7 mouse cellular contexts compared by ENCODE assay signal in genomic region chr3:84220326-84220725, GRCm38 (mm10). TPM values are rescaled to one million over a fixed set of nuclear protein-coding genes. Genes with fewer than 3 reads are reported as not detected.
A peak's percentile ranks its signal among the peaks of the same experiment; 100 is the strongest.
DNase-seq lines count a peak whose midpoint lies in the region; ATAC-seq and TF ChIP-seq lines count a peak whose summit lies in the region.

No protein-coding gene starts in this region.

- no peak for DNase-seq in lung, postnatal 0 days (ENCODE audit: low spot score)
- DNase-seq in lung, postnatal 10 days, result no peak
- DNase-seq in forebrain, embryonic 11.5 days (ENCODE audit: low spot score), result no peak
- no peak for DNase-seq in gastrocnemius, adult 18-20 months (ENCODE audit: low spot score)
- no peak for DNase-seq in T-cell, adult 2 months (ENCODE audit: low spot score)

- H3K9me3 ChIP-seq in lung, postnatal 0 days (ENCODE audit: low read length), result no peaks in the 10 kb centered on the region
- H3K9me3 ChIP-seq in forebrain, embryonic 11.5 days (ENCODE audit: control insufficient read depth, low read length), result no peaks in the 10 kb centered on the region
- H3K9me3 ChIP-seq in limb, embryonic 12.5 days, result no peaks in the 10 kb centered on the region
- no peaks in the 10 kb centered on the region for H3K9me3 ChIP-seq in stomach, embryonic 14.5 days (ENCODE audit: control insufficient read depth, low read depth, low read length)

- H3K4me2 ChIP-seq in lung, postnatal 0 days (replicated peaks; ENCODE audit: low read depth, low read length), result peak overlapping the region; percentile 41
- H3K4me2 ChIP-seq in forebrain, embryonic 11.5 days (ENCODE audit: low read depth, low read length, severe bottlenecking), result peak overlapping the region; percentile 77
- peak overlapping the region; percentile 87 for H3K4me2 ChIP-seq in limb, embryonic 12.5 days
- peak overlapping the region; percentile 74 for H3K4me2 ChIP-seq in stomach, embryonic 14.5 days (replicated peaks; ENCODE audit: low read depth, low read length)

- H3K4me1 ChIP-seq in lung, postnatal 0 days (ENCODE audit: insufficient read depth, low read depth, low read length), result no peaks in the 10 kb centered on the region
- peaks cover 13% of the 10 kb centered on the region for H3K4me1 ChIP-seq in forebrain, embryonic 11.5 days (replicated peaks; ENCODE audit: control insufficient read depth, insufficient read depth, low read length)
- H3K4me1 ChIP-seq in limb, embryonic 12.5 days (replicated peaks), result peaks cover 16% of the 10 kb centered on the region
- peaks cover 15% of the 10 kb centered on the region; the same call in 1 of the 2 replicates for H3K4me1 ChIP-seq in stomach, embryonic 14.5 days (ENCODE audit: control insufficient read depth, insufficient read depth, low read length)

- H3K27me3 ChIP-seq in lung, postnatal 0 days (replicated peaks; ENCODE audit: insufficient read depth, low read length), result no peaks in the 10 kb centered on the region
- no peaks in the 10 kb centered on the region for H3K27me3 ChIP-seq in forebrain, embryonic 11.5 days (ENCODE audit: control insufficient read depth, insufficient read depth, low read length)
- H3K27me3 ChIP-seq in limb, embryonic 12.5 days, result no peaks in the 10 kb centered on the region
- H3K27me3 ChIP-seq in stomach, embryonic 14.5 days (ENCODE audit: control insufficient read depth, insufficient read depth, low read length), result no peaks in the 10 kb centered on the region

- no peaks in the 10 kb centered on the region for H3K36me3 ChIP-seq in lung, postnatal 0 days (ENCODE audit: insufficient read depth, low read length)
- no peaks in the 10 kb centered on the region for H3K36me3 ChIP-seq in forebrain, embryonic 11.5 days (ENCODE audit: control insufficient read depth, insufficient read depth, low read length)
- no peaks in the 10 kb centered on the region for H3K36me3 ChIP-seq in limb, embryonic 12.5 days
- H3K36me3 ChIP-seq in stomach, embryonic 14.5 days (ENCODE audit: control insufficient read depth, insufficient read depth, low read length), result no peaks in the 10 kb centered on the region

- H3K27ac ChIP-seq in lung, postnatal 0 days (ENCODE audit: low read length), result no peak overlapping the region
- H3K27ac ChIP-seq in forebrain, embryonic 11.5 days (ENCODE audit: low read depth, low read length), result peak overlapping the region; percentile 65
- H3K27ac ChIP-seq in limb, embryonic 12.5 days, result no peak overlapping the region
- no peak overlapping the region for H3K27ac ChIP-seq in stomach, embryonic 14.5 days (ENCODE audit: low read length)

- no peak for TF ChIP-seq CTCF in lung, postnatal 0 days (IDR thresholded peaks at IDR 0.05)

- peak overlapping the region; percentile 4; the same call in 1 of the 2 replicates for H3K4me3 ChIP-seq in lung, postnatal 0 days (ENCODE audit: low read depth, low read length)
- peak overlapping the region; percentile 49 for H3K4me3 ChIP-seq in forebrain, embryonic 11.5 days (ENCODE audit: low read depth, low read length)
- peak overlapping the region; percentile 46 for H3K4me3 ChIP-seq in limb, embryonic 12.5 days (replicated peaks)
- H3K4me3 ChIP-seq in stomach, embryonic 14.5 days (ENCODE audit: low read depth, low read length), result peak overlapping the region; percentile 36

- no peak overlapping the region for H3K9ac ChIP-seq in lung, postnatal 0 days (replicated peaks; ENCODE audit: low read depth)
- peak overlapping the region; percentile 65 for H3K9ac ChIP-seq in forebrain, embryonic 11.5 days (ENCODE audit: low read length)
- H3K9ac ChIP-seq in limb, embryonic 12.5 days (replicated peaks), result peak overlapping the region; percentile 62
- H3K9ac ChIP-seq in stomach, embryonic 14.5 days (replicated peaks; ENCODE audit: low read depth, low read length), result peak overlapping the region; percentile 34

- no peak for ATAC-seq in lung, postnatal 0 days
- ATAC-seq in forebrain, embryonic 11.5 days (replicated peaks; ENCODE audit: low FRiP score), result peak; percentile 37
- no peak for ATAC-seq in limb, embryonic 12.5 days (ENCODE audit: insufficient number of reproducible peaks, insufficient read depth, low FRiP score, low TSS enrichment, low read depth)
- ATAC-seq in stomach, embryonic 14.5 days (ENCODE audit: insufficient number of reproducible peaks, insufficient read depth, low FRiP score, low read depth), result no peak

- WGBS in lung, postnatal 0 days, result 5% methylated on average over 9 of the region's 9 CpGs
- WGBS in forebrain, embryonic 11.5 days, result 0% methylated on average over 9 of the region's 9 CpGs
- under 1% methylated on average over 9 of the region's 9 CpGs for WGBS in limb, embryonic 12.5 days
- under 1% methylated on average over 9 of the region's 9 CpGs for WGBS in stomach, embryonic 14.5 days

- no peak for TF ChIP-seq EP300 in lung, postnatal 0 days (IDR thresholded peaks at IDR 0.05)

RNA-seq across cellular contexts. Expression of gene Gm6525, which starts 46.4 kb away (rescaled TPM):
- 0.57 and 0.75 TPM in 2 replicates for polyA plus RNA-seq in lung, postnatal 0 days (2015; fragmentation: Nextera tagmentation; extraction: Ambion mirVana)
- polyA plus RNA-seq in forebrain, embryonic 11.5 days (2014; fragmentation: Nextera tagmentation; extraction: Ambion mirVana), result 0.43 and 1.1 TPM in 2 replicates
- polyA plus RNA-seq in limb, embryonic 12.5 days (2016; fragmentation: Nextera tagmentation; extraction: Ambion mirVana), result 0.35 and 0.88 TPM in 2 replicates
- polyA plus RNA-seq in stomach, embryonic 14.5 days (2014; fragmentation: Nextera tagmentation; extraction: Ambion mirVana), result 1.2 and 1.7 TPM in 2 replicates
- not detected for total RNA-seq in gastrocnemius, adult 18-20 months (2021)
